ENCODE assay signal across 11 mouse cellular contexts in genomic region chr1:92976141-92976566, GRCm38 (mm10). TPM values are rescaled to one million over a fixed set of nuclear protein-coding genes. Genes with fewer than 3 reads are reported as not detected.
A peak's percentile ranks its signal among the peaks of the same experiment; 100 is the strongest.
DNase-seq lines count a peak whose midpoint lies in the region; ATAC-seq and TF ChIP-seq lines count a peak whose summit lies in the region.
"Had no signal": no experiment of that assay in that cellular context is flagged by ENCODE, and none has a peak within 500 bp of the region (broad histone marks: within the 10 kb centered on the region; RNA-seq: fewer than 3 reads in every experiment).

No protein-coding gene starts in this region.

- no peak for TF ChIP-seq CTCF in lung, postnatal 0 days (IDR thresholded peaks at IDR 0.05)

- H3K4me3 ChIP-seq in heart, embryonic 10.5 days = no peak overlapping the region
- H3K4me3 ChIP-seq in lung, postnatal 0 days (ENCODE audit: low read depth, low read length) = no peak overlapping the region
- no peak overlapping the region for H3K4me3 ChIP-seq in hindbrain, embryonic 16.5 days (ENCODE audit: low read length)
- H3K4me3 ChIP-seq: embryonic facial prominence, embryonic 15.5 days; liver, embryonic 15.5 days had no signal

- peaks cover 31% of the 10 kb centered on the region for H3K27me3 ChIP-seq in heart, embryonic 10.5 days (ENCODE audit: insufficient read depth, poor library complexity, severe bottlenecking)
- H3K27me3 ChIP-seq in lung, postnatal 0 days (replicated peaks; ENCODE audit: insufficient read depth, low read length) = no peaks in the 10 kb centered on the region
- H3K27me3 ChIP-seq in hindbrain, embryonic 16.5 days (replicated peaks; ENCODE audit: control insufficient read depth, insufficient read depth, low read length) = 0 out of 2 replicates have a peak, but pooled peaks cover 2% of the 10 kb centered on the region
- H3K27me3 ChIP-seq: embryonic facial prominence, embryonic 15.5 days; liver, embryonic 15.5 days had no signal

- H3K27ac ChIP-seq in heart, embryonic 10.5 days = peak overlapping the region; percentile 56; the same call in 1 of the 2 replicates
- peak overlapping the region; percentile 63 for H3K27ac ChIP-seq in lung, postnatal 0 days (ENCODE audit: low read length)
- H3K27ac ChIP-seq in hindbrain, embryonic 16.5 days (ENCODE audit: low read depth, low read length) = no peak overlapping the region
- H3K27ac ChIP-seq: embryonic facial prominence, embryonic 15.5 days; liver, embryonic 15.5 days had no signal

- intact Hi-C loops in heart, postnatal 36 days (cut with DNase I) = loop anchor here (2.0 kb wide), 1 partner anchor 13 kb away; no protein-coding TSS in a partner anchor

- TF ChIP-seq EP300 in lung, postnatal 0 days (IDR thresholded peaks at IDR 0.05) = no peak; the same call in 1 of the 2 replicates

- no peak overlapping the region for H3K4me2 ChIP-seq in lung, postnatal 0 days (replicated peaks; ENCODE audit: low read depth, low read length)
- no peak overlapping the region for H3K4me2 ChIP-seq in hindbrain, embryonic 16.5 days (ENCODE audit: low read length)
- H3K4me2 ChIP-seq: embryonic facial prominence, embryonic 15.5 days; liver, embryonic 15.5 days had no signal

- DNase-seq in heart, adult 9 months (ENCODE audit: low spot score in 2 of 2) = peak; percentile 38 to 39
- no peak for DNase-seq in heart, postnatal 36 days
- DNase-seq in MN1 (ENCODE audit: low spot score) = peak; percentile 65
- DNase-seq in heart, embryonic 10.5 days (ENCODE audit: low spot score) = no peak
- peak; percentile 88 for DNase-seq in lung, postnatal 0 days (ENCODE audit: low spot score)
- no peak for DNase-seq in left cerebral cortex, adult 18-20 months (ENCODE audit: low spot score in 2 of 2)
- DNase-seq in adipocyte (ENCODE audit: low spot score) = no peak

- ATAC-seq in lung, postnatal 0 days = peak; percentile 84
- no peak for ATAC-seq in hindbrain, embryonic 16.5 days

- 14% methylated on average over 6 of the region's 6 CpGs for WGBS in heart, embryonic 10.5 days
- WGBS in lung, postnatal 0 days = 13% methylated on average over 6 of the region's 6 CpGs
- WGBS in hindbrain, embryonic 16.5 days = 57% methylated on average over 6 of the region's 6 CpGs

- H3K9me3 ChIP-seq in heart, embryonic 10.5 days = no peaks in the 10 kb centered on the region
- no peaks in the 10 kb centered on the region for H3K9me3 ChIP-seq in lung, postnatal 0 days (ENCODE audit: low read length)
- no peaks in the 10 kb centered on the region for H3K9me3 ChIP-seq in hindbrain, embryonic 16.5 days (ENCODE audit: control insufficient read depth, low read length)
- H3K9me3 ChIP-seq: embryonic facial prominence, embryonic 15.5 days; liver, embryonic 15.5 days had no signal

- no peak overlapping the region for H3K9ac ChIP-seq in lung, postnatal 0 days (replicated peaks; ENCODE audit: low read depth)
- no peak overlapping the region for H3K9ac ChIP-seq in hindbrain, embryonic 16.5 days (ENCODE audit: low read depth, low read length)
- H3K9ac ChIP-seq: embryonic facial prominence, embryonic 15.5 days; liver, embryonic 15.5 days had no signal

- no peaks in the 10 kb centered on the region for H3K36me3 ChIP-seq in heart, embryonic 10.5 days
- H3K36me3 ChIP-seq in lung, postnatal 0 days (ENCODE audit: insufficient read depth, low read length) = no peaks in the 10 kb centered on the region
- H3K36me3 ChIP-seq in hindbrain, embryonic 16.5 days (ENCODE audit: control insufficient read depth, insufficient read depth, low read length) = no peaks in the 10 kb centered on the region
- H3K36me3 ChIP-seq: embryonic facial prominence, embryonic 15.5 days; liver, embryonic 15.5 days had no signal

- H3K4me1 ChIP-seq in heart, embryonic 10.5 days = peaks cover 69% of the 10 kb centered on the region
- H3K4me1 ChIP-seq in lung, postnatal 0 days (ENCODE audit: insufficient read depth, low read depth, low read length) = peaks cover 15% of the 10 kb centered on the region; the same call in 1 of the 2 replicates
- no peaks in the 10 kb centered on the region for H3K4me1 ChIP-seq in hindbrain, embryonic 16.5 days (ENCODE audit: control insufficient read depth, insufficient read depth, low read depth, low read length)

RNA-seq across cellular contexts. Expression of gene Gpr35, which starts 25.5 kb away (rescaled TPM):
- under 1 TPM; 0.36 to 0.41 TPM for total RNA-seq in heart, postnatal 36 days (2021)
- polyA plus RNA-seq in heart, embryonic 10.5 days (2016; fragmentation: Nextera tagmentation; extraction: Ambion mirVana) = 0.20 and 0.28 TPM in 2 replicates
- 1.2 and 1.7 TPM in 2 replicates for polyA plus RNA-seq in lung, postnatal 0 days (2015; fragmentation: Nextera tagmentation; extraction: Ambion mirVana)
- under 1 TPM in 1 of 2 experiments, not detected in 1; 0.33 TPM for total RNA-seq in left cerebral cortex, adult 18-20 months (2021)
- polyA plus RNA-seq in hindbrain, embryonic 16.5 days (2015; fragmentation: Nextera tagmentation; extraction: Ambion mirVana) = 0.55 and 1.1 TPM in 2 replicates

RNA-seq across cellular contexts. Expression of gene Aqp12, which starts 30.0 kb away (rescaled TPM):
- not detected for total RNA-seq in heart, postnatal 36 days (2021)
- not detected in 2 replicates for polyA plus RNA-seq in heart, embryonic 10.5 days (2016; fragmentation: Nextera tagmentation; extraction: Ambion mirVana)
- not detected in 2 replicates for polyA plus RNA-seq in lung, postnatal 0 days (2015; fragmentation: Nextera tagmentation; extraction: Ambion mirVana)
- not detected for total RNA-seq in left cerebral cortex, adult 18-20 months (2021)
- polyA plus RNA-seq in hindbrain, embryonic 16.5 days (2015; fragmentation: Nextera tagmentation; extraction: Ambion mirVana) = not detected in 2 replicates
- total RNA-seq: left cerebral cortex, postnatal 10 days had no signal
- polyA plus RNA-seq: embryonic facial prominence, embryonic 15.5 days; liver, embryonic 15.5 days had no signal

RNA-seq across cellular contexts. Expression of gene Capn10, which starts 42.0 kb away (rescaled TPM):
- 1 to 10 TPM; 8.0 to 8.2 TPM for total RNA-seq in heart, postnatal 36 days (2021)
- polyA plus RNA-seq in heart, embryonic 10.5 days (2016; fragmentation: Nextera tagmentation; extraction: Ambion mirVana) = 19.4 and 25.4 TPM in 2 replicates
- 16.3 and 16.6 TPM in 2 replicates for polyA plus RNA-seq in lung, postnatal 0 days (2015; fragmentation: Nextera tagmentation; extraction: Ambion mirVana)
- total RNA-seq in left cerebral cortex, adult 18-20 months (2021) = 10 to 100 TPM; 40.1 to 40.7 TPM
- 60.6 and 60.7 TPM in 2 replicates for polyA plus RNA-seq in hindbrain, embryonic 16.5 days (2015; fragmentation: Nextera tagmentation; extraction: Ambion mirVana)

Comparison
In these comparisons a context has a peak if more than half of its experiments do, and no peak if none do; other contexts are left out.
1. DNase-seq: peak in heart, adult 9 months (2 of 2), MN1 (single experiment) and lung, postnatal 0 days (single experiment); none in heart, postnatal 36 days (0 of 2), heart, embryonic 10.5 days (single experiment), left cerebral cortex, adult 18-20 months (0 of 2) and adipocyte (single experiment).